ENCODE assay signal across 32 mouse cellular contexts in genomic region chr8:85371736-85372464, GRCm38 (mm10). TPM values are rescaled to one million over a fixed set of nuclear protein-coding genes. Genes with fewer than 3 reads are reported as not detected.
A peak's percentile ranks its signal among the peaks of the same experiment; 100 is the strongest.
DNase-seq lines count a peak whose midpoint lies in the region; ATAC-seq and TF ChIP-seq lines count a peak whose summit lies in the region.
"Had no signal": no experiment of that assay in that cellular context is flagged by ENCODE, and none has a peak within 500 bp of the region (broad histone marks: within the 10 kb centered on the region; RNA-seq: fewer than 3 reads in every experiment).

No protein-coding gene starts in this region.

- no peak overlapping the region for H3K9ac ChIP-seq in liver, embryonic 13.5 days
- no peak overlapping the region for H3K9ac ChIP-seq in liver, postnatal 0 days (replicated peaks)
- H3K9ac ChIP-seq: embryonic facial prominence, embryonic 12.5 days; hindbrain, embryonic 12.5 days; intestine, embryonic 15.5 days; midbrain, embryonic 13.5 days; stomach, embryonic 15.5 days had no signal

- WGBS in liver, embryonic 13.5 days (ENCODE audit: insufficient replicate concordance), result 72% methylated on average over 5 of the region's 5 CpGs
- WGBS in liver, postnatal 0 days (ENCODE audit: insufficient replicate concordance), result 70% methylated on average over 5 of the region's 5 CpGs

- no peaks in the 10 kb centered on the region for H3K27me3 ChIP-seq in liver, embryonic 13.5 days
- H3K27me3 ChIP-seq in liver, postnatal 0 days (ENCODE audit: insufficient read depth, low read length), result no peaks in the 10 kb centered on the region
- H3K27me3 ChIP-seq: CH12.LX; embryonic facial prominence, embryonic 12.5 days; hindbrain, embryonic 12.5 days; intestine, embryonic 15.5 days; midbrain, embryonic 13.5 days; stomach, embryonic 15.5 days had no signal

- peak; percentile 93 for ATAC-seq in frontal cortex, adult (ENCODE audit: low TSS enrichment)
- no peak for ATAC-seq in liver, embryonic 13.5 days (ENCODE audit: low read depth)
- ATAC-seq in liver, postnatal 0 days, result no peak
- ATAC-seq: activated CD4-positive, CD25-positive, alpha-beta regulatory T cell, adult 4 months; forebrain, embryonic 14.5 days; hindbrain, postnatal 0 days; intestine, embryonic 15.5 days; lung, postnatal 0 days; midbrain, embryonic 13.5 days had no signal

- H3K4me1 ChIP-seq in liver, embryonic 13.5 days (replicated peaks), result peaks cover 58% of the 10 kb centered on the region
- H3K4me1 ChIP-seq in liver, postnatal 0 days (ENCODE audit: insufficient read depth), result peaks cover 15% of the 10 kb centered on the region
- H3K4me1 ChIP-seq: hindbrain, embryonic 12.5 days; midbrain, embryonic 13.5 days; stomach, embryonic 15.5 days had no signal

- H3K36me3 ChIP-seq in liver, embryonic 13.5 days, result peaks cover 25% of the 10 kb centered on the region
- no peaks in the 10 kb centered on the region for H3K36me3 ChIP-seq in liver, postnatal 0 days (replicated peaks; ENCODE audit: insufficient read depth, low read length)
- H3K36me3 ChIP-seq: embryonic facial prominence, embryonic 12.5 days; hindbrain, embryonic 12.5 days; intestine, embryonic 15.5 days; midbrain, embryonic 13.5 days; stomach, embryonic 15.5 days had no signal

- H3K4me2 ChIP-seq in liver, embryonic 13.5 days, result no peak overlapping the region
- no peak overlapping the region for H3K4me2 ChIP-seq in liver, postnatal 0 days (ENCODE audit: low read depth, low read length)
- H3K4me2 ChIP-seq: embryonic facial prominence, embryonic 12.5 days; hindbrain, embryonic 12.5 days; intestine, embryonic 15.5 days; midbrain, embryonic 13.5 days; stomach, embryonic 15.5 days had no signal

- DNase-seq in frontal cortex, postnatal 14 days (ENCODE audit: low spot score in 2 of 2), result no peak
- peak; percentile 17 to 29 for DNase-seq in layer of hippocampus, adult 2 months (ENCODE audit: low spot score in 2 of 2)
- no peak for DNase-seq in layer of hippocampus, adult 9-10 months (ENCODE audit: low spot score)
- no peak for DNase-seq in liver, embryonic 13.5 days
- no peak for DNase-seq in liver, postnatal 0 days
- no peak for DNase-seq in adrenal gland, postnatal 4 days (ENCODE audit: low spot score in 2 of 2)
- DNase-seq: adrenal gland, adult 2 months; adrenal gland, postnatal 36 days; cerebellum, adult 9-10 months; embryo, embryonic 11 days; gastrocnemius, adult 2 months; gastrocnemius, postnatal 36 days; heart, postnatal 36 days; kidney, adult 2 months; kidney, postnatal 4 days; liver; lung, adult 18-20 months; lung, postnatal 4 days; right cerebral cortex, postnatal 14 days; thymus, postnatal 14 days had no signal

- no peak overlapping the region for H3K4me3 ChIP-seq in layer of hippocampus, adult 2 months
- H3K4me3 ChIP-seq in liver, embryonic 13.5 days (replicated peaks), result no peak overlapping the region
- no peak overlapping the region for H3K4me3 ChIP-seq in liver, postnatal 0 days (ENCODE audit: low read depth, low read length)
- H3K4me3 ChIP-seq: embryonic facial prominence, embryonic 12.5 days; gastrocnemius, adult 2 months; hindbrain, embryonic 12.5 days; intestine, embryonic 15.5 days; midbrain, embryonic 13.5 days; stomach, embryonic 15.5 days had no signal

- H3K27ac ChIP-seq in layer of hippocampus, adult 2 months, result peak overlapping the region; percentile 52; the same call in 1 of the 2 replicates
- H3K27ac ChIP-seq in liver, embryonic 13.5 days, result 0 out of 2 replicates have a peak overlapping the region, but pooled peaks have one; percentile 27
- no peak overlapping the region for H3K27ac ChIP-seq in liver, postnatal 0 days (ENCODE audit: low read depth)
- H3K27ac ChIP-seq: embryonic facial prominence, embryonic 12.5 days; gastrocnemius, adult 2 months; hindbrain, embryonic 12.5 days; hindbrain, postnatal 0 days; intestine, embryonic 15.5 days; midbrain, embryonic 13.5 days; stomach, embryonic 15.5 days had no signal

- no peak for TF ChIP-seq EP300 in liver, postnatal 0 days (IDR thresholded peaks at IDR 0.05; ENCODE audit: low read depth)

- no peaks in the 10 kb centered on the region for H3K9me3 ChIP-seq in liver, embryonic 13.5 days (replicated peaks)
- H3K9me3 ChIP-seq in liver, postnatal 0 days (ENCODE audit: low read length), result no peaks in the 10 kb centered on the region
- H3K9me3 ChIP-seq: embryonic facial prominence, embryonic 12.5 days; hindbrain, embryonic 12.5 days; intestine, embryonic 15.5 days; midbrain, embryonic 13.5 days; stomach, embryonic 15.5 days had no signal

- no peak for TF ChIP-seq CTCF in layer of hippocampus, adult 2 months (conservative IDR thresholded peaks at IDR 0.05)
- TF ChIP-seq CTCF in liver, postnatal 0 days (IDR thresholded peaks at IDR 0.05; ENCODE audit: low read depth), result no peak

RNA-seq across cellular contexts. Expression of gene Mylk3, which starts 14.2 kb away (rescaled TPM):
- 1 to 10 TPM; 4.1 to 4.9 TPM for total RNA-seq in layer of hippocampus, adult 2 months (2021)
- polyA plus RNA-seq in liver, embryonic 13.5 days (2015; fragmentation: Nextera tagmentation; extraction: Ambion mirVana), result 44.7 and 45.8 TPM in 2 replicates
- 21.2 and 24.2 TPM in 2 replicates for polyA plus RNA-seq in liver, postnatal 0 days (2015; fragmentation: Nextera tagmentation; extraction: Ambion mirVana)
- total RNA-seq in adrenal gland, postnatal 4 days (2021), result 1 to 10 TPM; 1.9 to 3.9 TPM
- polyA plus RNA-seq: activated CD4-positive, CD25-positive, alpha-beta regulatory T cell, adult 4 months; C2C12 had no signal

Comparison
In these comparisons a context has a peak if more than half of its experiments do, and no peak if none do; other contexts are left out.
1. DNase-seq: peak in layer of hippocampus, adult 2 months (2 of 2); none in frontal cortex, postnatal 14 days (0 of 2), layer of hippocampus, adult 9-10 months (single experiment), liver, embryonic 13.5 days (single experiment), liver, postnatal 0 days (single experiment) and adrenal gland, postnatal 4 days (0 of 2).